Mouse (Mus musculus) hindbrain, embryonic 16.5 days (tissue): ENCODE measurements around the gene Btbd3. TPM values are rescaled to one million over a fixed set of nuclear protein-coding genes. Genes with fewer than 3 reads are reported as not detected.
A peak's percentile ranks its signal among the peaks of the same experiment; 100 is the strongest.

Experiments
- ATAC-seq: fragments of 200-750 bp; cut with Nextera tagmentation; 2 replicates; pipeline ENCODE4 v1.8.0; 2017; ENCODE audit warnings: moderate TSS enrichment, moderate library complexity
- H3K27ac ChIP-seq: fragments of 300-500 bp; sonication (generic); 2 replicates; pipeline ENCODE4 v1.5.1; 2014; ENCODE audit warnings: low read depth, mild to moderate bottlenecking, control low read depth, low read length, moderate library complexity
- H3K27me3 ChIP-seq: fragments of 300-500 bp; sonication (generic); replicated peaks from 2 replicates; pipeline ENCODE4 v1.6.1; 2014; ENCODE audit warnings: low read length; ENCODE audit not compliant: control insufficient read depth, insufficient read depth
- H3K36me3 ChIP-seq: fragments of 300-500 bp; sonication (generic); 2 replicates; pipeline ENCODE4 v1.6.1; 2014; ENCODE audit warnings: mild to moderate bottlenecking, low read length, moderate library complexity, mixed read lengths; ENCODE audit not compliant: control insufficient read depth, insufficient read depth
- H3K4me1 ChIP-seq: fragments of 300-500 bp; sonication (generic); 2 replicates; pipeline ENCODE4 v1.6.1; 2014; ENCODE audit warnings: low read depth, low read length; ENCODE audit not compliant: control insufficient read depth, insufficient read depth
- H3K4me2 ChIP-seq: fragments of 300-500 bp; sonication (generic); 2 replicates; pipeline ENCODE4 v1.6.1; 2014; ENCODE audit warnings: mild to moderate bottlenecking, low read length, control low read depth, moderate library complexity
- H3K4me3 ChIP-seq: fragments of 300-500 bp; sonication (generic); 2 replicates; pipeline ENCODE4 v1.5.1; 2014; ENCODE audit warnings: mild to moderate bottlenecking, low read length, control low read depth, moderate library complexity
- H3K9ac ChIP-seq: fragments of 300-500 bp; sonication (generic); 2 replicates; pipeline ENCODE4 v1.6.1; 2014; ENCODE audit warnings: low read depth, mild to moderate bottlenecking, control low read depth, low read length, moderate library complexity
- H3K9me3 ChIP-seq: fragments of 300-500 bp; sonication (generic); 2 replicates; pipeline ENCODE4 v1.6.1; 2014; ENCODE audit warnings: mild to moderate bottlenecking, low read length, moderate library complexity; ENCODE audit not compliant: control insufficient read depth
- WGBS: fragments of 180-500 bp; shearing (Covaris S2); extraction: QIAGEN DNeasy Blood & Tissue Kit; methylation state at CpG from one replicate; pipeline ENCODE4 v1.1.7; 2014; 5-methylcytosine and 5-hydroxymethylcytosine counted together
- polyA plus RNA-seq: library from polyadenylated mRNA; unstranded; fragments of >200 nt; fragmentation: Nextera tagmentation; extraction: Ambion mirVana; gene quantifications from 2 replicates; pipeline ENCODE4 v1.2.1, GENCODE M21; 2015

Gene Btbd3
- polyA plus RNA-seq, 1 experiment from 2014 or later, result 33.7 TPM

- Histone ChIP-seq H3K27me3 (no peaks in the 10 kb centered on the region), H3K4me1 (peaks cover 21% of the 10 kb centered on the region), H3K4me2 (peak overlapping the region; percentile 65), H3K36me3 (no peaks in the 10 kb centered on the region), H3K4me3 (peak overlapping the region; percentile 70), H3K9me3 (no peaks in the 10 kb centered on the region), H3K27ac (peak overlapping the region; percentile 17), H3K9ac (peak overlapping the region; percentile 91)
- peak; percentile 46; the same call in 1 of the 2 replicates for ATAC-seq
- WGBS, result 0% methylated on average over 9 of the region's 10 CpGs
Observed at GRCm38 (mm10) chr2:138257692-138258315, 1.4 kb downstream of the Btbd3 start.

DNA sequence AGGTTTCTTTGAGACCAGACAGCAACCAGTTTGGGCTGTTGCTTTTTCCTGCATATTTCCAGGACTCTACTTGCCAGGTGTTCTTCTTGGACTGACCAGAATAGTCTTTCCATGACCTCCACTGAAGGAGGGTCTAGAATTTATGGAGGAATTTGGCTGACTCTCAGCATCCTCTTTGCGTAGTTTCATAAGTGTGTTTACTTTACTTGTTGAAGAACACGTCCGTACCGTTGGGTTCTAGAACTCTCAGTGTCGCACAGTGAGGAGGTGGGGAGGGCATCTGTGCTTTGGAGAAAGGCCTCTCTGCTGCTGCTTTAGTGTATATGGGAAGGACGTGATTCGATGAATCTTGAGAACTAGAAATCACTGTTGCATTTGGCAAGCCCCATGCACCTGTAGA is 4.8 kb downstream of the Btbd3 start:
- 83% methylated on average over 7 of the region's 7 CpGs for WGBS

GRCm38 (mm10) chr2:138262885-138263284 is 6.5 kb downstream of the Btbd3 start:
- no peak overlapping the region for H3K4me3 ChIP-seq
- no peak overlapping the region for H3K27ac ChIP-seq
- peaks cover 36% of the 10 kb centered on the region for H3K4me1 ChIP-seq
- H3K4me2 ChIP-seq, result no peak overlapping the region
- no peak for ATAC-seq
- H3K27me3 ChIP-seq, result no peaks in the 10 kb centered on the region
- 88% methylated on average over 11 of the region's 11 CpGs for WGBS
- H3K9me3 ChIP-seq, result no peaks in the 10 kb centered on the region
- no peak overlapping the region for H3K9ac ChIP-seq
- H3K36me3 ChIP-seq, result no peaks in the 10 kb centered on the region

More for the DNA sequence above, 4.8 kb downstream of the Btbd3 start:
- Histone ChIP-seq H3K4me3 (no peak overlapping the region), H3K9ac (no peak overlapping the region), H3K36me3 (no peaks in the 10 kb centered on the region), H3K4me2 (no peak overlapping the region), H3K27me3 (no peaks in the 10 kb centered on the region), H3K27ac (no peak overlapping the region), H3K9me3 (no peaks in the 10 kb centered on the region), H3K4me1 (peaks cover 27% of the 10 kb centered on the region)
- no peak for ATAC-seq

- ATAC-seq, result peak; percentile 72
- Histone ChIP-seq H3K27ac (no peak overlapping the region), H3K9ac (no peak overlapping the region), H3K4me1 (peaks cover 24% of the 10 kb centered on the region), H3K4me3 (no peak overlapping the region), H3K27me3 (no peaks in the 10 kb centered on the region), H3K9me3 (no peaks in the 10 kb centered on the region), H3K36me3 (no peaks in the 10 kb centered on the region), H3K4me2 (0 out of 2 replicates have a peak overlapping the region, but pooled peaks have one; percentile 6)
- WGBS, result 28% methylated on average over 13 of the region's 13 CpGs
Observed at GRCm38 (mm10) chr2:138265356-138266005, 9.1 kb downstream of the Btbd3 start.

DNA sequence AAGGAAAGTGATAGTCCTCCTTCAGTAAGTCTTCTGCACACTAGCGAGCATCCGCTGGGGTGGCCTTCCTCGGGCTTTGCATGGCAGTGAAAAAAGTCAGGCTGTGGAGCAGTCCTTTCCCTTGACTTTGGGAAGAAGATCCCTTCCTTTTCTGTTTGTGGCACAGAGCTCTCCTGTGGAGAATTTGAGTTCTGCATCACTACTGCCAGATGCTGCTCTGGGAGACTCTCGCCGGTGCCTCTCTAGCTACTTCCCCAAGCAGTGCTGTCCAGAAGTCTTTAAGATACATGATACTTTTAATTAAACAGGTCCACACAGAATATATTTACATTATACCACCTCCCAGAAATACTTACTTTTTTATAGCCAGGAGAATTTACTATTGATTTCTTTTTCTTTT is 10.3 kb downstream of the Btbd3 start:
- Histone ChIP-seq H3K9me3 (no peaks in the 10 kb centered on the region), H3K36me3 (no peaks in the 10 kb centered on the region), H3K9ac (no peak overlapping the region), H3K4me2 (no peak overlapping the region), H3K27me3 (no peaks in the 10 kb centered on the region), H3K4me3 (no peak overlapping the region), H3K27ac (no peak overlapping the region), H3K4me1 (peaks cover 19% of the 10 kb centered on the region)
- peak; percentile 48; the same call in 1 of the 2 replicates for ATAC-seq
- WGBS, result 58% methylated on average over 5 of the region's 5 CpGs

GRCm38 (mm10) chr2:138267852-138268513 is 11.6 kb downstream of the Btbd3 start:
- Histone ChIP-seq H3K27ac (no peak overlapping the region), H3K4me2 (no peak overlapping the region), H3K36me3 (no peaks in the 10 kb centered on the region), H3K9ac (no peak overlapping the region), H3K27me3 (no peaks in the 10 kb centered on the region), H3K9me3 (no peaks in the 10 kb centered on the region), H3K4me3 (no peak overlapping the region), H3K4me1 (peaks cover 19% of the 10 kb centered on the region)
- WGBS, result 70% methylated on average over 4 of the region's 4 CpGs
- ATAC-seq, result no peak

DNA sequence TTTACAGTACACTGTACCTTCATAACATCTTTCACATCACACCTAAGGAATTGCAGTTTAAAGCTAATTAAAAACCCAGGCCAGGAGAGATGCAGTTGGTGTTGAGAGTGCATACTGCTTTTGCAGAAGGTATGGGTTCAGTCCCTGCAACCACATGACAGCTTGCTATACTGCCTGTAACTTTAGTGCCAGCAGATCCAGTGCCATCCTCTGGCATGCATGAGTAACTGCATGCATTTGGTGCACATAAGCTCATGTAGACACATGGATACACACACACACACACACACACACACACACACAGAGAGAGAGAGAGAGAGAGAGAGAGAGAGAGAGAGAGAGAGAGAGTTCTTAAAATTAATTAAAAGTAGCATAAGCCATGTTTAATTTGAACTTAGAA is 13.0 kb downstream of the Btbd3 start:
- no peak for ATAC-seq
- H3K4me1 ChIP-seq, result peaks cover 19% of the 10 kb centered on the region
- H3K36me3 ChIP-seq, result no peaks in the 10 kb centered on the region
- no peaks in the 10 kb centered on the region for H3K27me3 ChIP-seq
- no peak overlapping the region for H3K27ac ChIP-seq
- no peak overlapping the region for H3K4me2 ChIP-seq
- H3K4me3 ChIP-seq, result no peak overlapping the region
- H3K9me3 ChIP-seq, result no peaks in the 10 kb centered on the region
- no peak overlapping the region for H3K9ac ChIP-seq

DNA sequence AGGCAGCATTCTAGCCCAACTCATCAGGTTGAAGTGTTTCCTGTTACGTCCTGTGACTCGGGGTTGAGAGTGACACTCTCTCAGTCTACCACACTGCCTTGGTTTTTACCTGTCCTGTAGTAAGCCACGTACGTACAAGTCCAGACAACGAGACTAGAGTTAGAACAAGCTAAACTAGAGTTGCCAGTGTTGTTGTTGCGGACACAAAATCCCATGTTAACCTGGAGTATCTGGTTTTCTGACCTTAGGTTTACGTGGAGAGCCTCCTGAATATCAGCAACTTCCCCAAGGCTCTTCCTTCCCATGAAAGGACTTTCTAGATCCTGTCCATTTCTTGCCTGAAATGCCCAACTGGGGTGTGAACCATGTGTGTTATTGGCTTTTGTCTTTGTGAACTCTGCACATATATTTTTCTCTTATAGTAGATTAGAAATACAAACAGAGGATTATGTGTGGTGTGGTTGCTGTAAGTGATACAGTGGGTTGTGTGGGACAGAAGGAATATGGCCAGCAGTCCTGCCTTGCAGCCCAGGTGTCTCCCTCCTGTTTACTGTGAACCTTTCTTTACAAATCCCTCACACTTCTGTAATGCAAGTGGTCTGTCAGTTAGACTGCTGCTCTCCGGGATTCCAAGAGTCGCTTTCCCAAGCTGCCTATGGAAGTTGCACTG is 17.2 kb downstream of the Btbd3 start:
- H3K4me1 ChIP-seq, result peaks cover 9% of the 10 kb centered on the region
- no peaks in the 10 kb centered on the region for H3K27me3 ChIP-seq
- no peak overlapping the region for H3K9ac ChIP-seq
- H3K4me3 ChIP-seq, result no peak overlapping the region
- WGBS, result 85% methylated on average over 9 of the region's 9 CpGs
- H3K4me2 ChIP-seq, result no peak overlapping the region
- H3K9me3 ChIP-seq, result no peaks in the 10 kb centered on the region
- no peaks in the 10 kb centered on the region for H3K36me3 ChIP-seq
- no peak overlapping the region for H3K27ac ChIP-seq
- no peak for ATAC-seq

- no peak overlapping the region for H3K4me3 ChIP-seq
- H3K27ac ChIP-seq, result no peak overlapping the region
- no peaks in the 10 kb centered on the region for H3K36me3 ChIP-seq
- no peaks in the 10 kb centered on the region for H3K9me3 ChIP-seq
- no peak overlapping the region for H3K4me2 ChIP-seq
- no peak overlapping the region for H3K9ac ChIP-seq
- H3K4me1 ChIP-seq, result peaks cover 11% of the 10 kb centered on the region
- 77% methylated on average over 5 of the region's 5 CpGs for WGBS
- ATAC-seq, result no peak
- H3K27me3 ChIP-seq, result no peaks in the 10 kb centered on the region
Observed at GRCm38 (mm10) chr2:138274086-138274485, 17.7 kb downstream of the Btbd3 start.
